Mouse (Mus musculus) embryonic facial prominence, embryonic 14.5 days (tissue): ENCODE results near the gene Sgcb. TPM values are rescaled to one million over a fixed set of nuclear protein-coding genes. Genes with fewer than 3 reads are reported as not detected.

Experiments used
- ATAC-seq: fragments of 200-750 bp; cut with Nextera tagmentation; 2 replicates; pipeline ENCODE4 v1.8.0; 2017; ENCODE audit warnings: low read depth, moderate number of reproducible peaks, moderate TSS enrichment
- DNase-seq: peaks from one replicate; pipeline ENCODE4 v3.0.0-alpha.2; 2015; ENCODE audit warnings: low spot score
- H3K27ac ChIP-seq: fragments of 300-500 bp; sonication (generic); replicated peaks from 2 replicates; pipeline ENCODE4 v1.5.1; 2014; ENCODE audit warnings: low read depth, mild to moderate bottlenecking, low read length, moderate library complexity
- H3K27me3 ChIP-seq: fragments of 300-500 bp; sonication (generic); replicated peaks from 2 replicates; pipeline ENCODE4 v1.6.1; 2014; ENCODE audit warnings: low read length; ENCODE audit not compliant: control insufficient read depth, insufficient read depth
- H3K36me3 ChIP-seq: fragments of 300-500 bp; sonication (generic); 2 replicates; pipeline ENCODE4 v1.6.1; 2014; ENCODE audit warnings: low read length, mixed read lengths; ENCODE audit not compliant: control insufficient read depth, insufficient read depth
- H3K4me1 ChIP-seq: fragments of 300-500 bp; sonication (generic); 2 replicates; pipeline ENCODE4 v1.6.1; 2014; ENCODE audit warnings: antibody characterized with exemption, low read length; ENCODE audit not compliant: control insufficient read depth, insufficient read depth
- H3K4me2 ChIP-seq: fragments of 300-500 bp; sonication (generic); 2 replicates; pipeline ENCODE4 v1.6.1; 2014; ENCODE audit warnings: low read depth, mild to moderate bottlenecking, low read length, moderate library complexity, mixed read lengths
- H3K4me3 ChIP-seq: fragments of 300-500 bp; sonication (generic); 2 replicates; pipeline ENCODE4 v1.5.1; 2014; ENCODE audit warnings: low read depth, mild to moderate bottlenecking, low read length
- H3K9ac ChIP-seq: fragments of 300-500 bp; sonication (generic); 2 replicates; pipeline ENCODE4 v1.6.1; 2014; ENCODE audit warnings: low read depth, mild to moderate bottlenecking, low read length, moderate library complexity, mixed read lengths
- H3K9me3 ChIP-seq: fragments of 300-500 bp; sonication (generic); 2 replicates; pipeline ENCODE4 v1.6.1; 2016; ENCODE audit warnings: low read length; ENCODE audit not compliant: control insufficient read depth
- WGBS: fragments of 180-500 bp; shearing (Covaris S2); extraction: QIAGEN DNeasy Blood & Tissue Kit; methylation state at CpG from one replicate; pipeline ENCODE4 v1.1.7; 2014; 5-methylcytosine and 5-hydroxymethylcytosine counted together
- polyA plus RNA-seq: library from polyadenylated mRNA; unstranded; fragments of >200 nt; fragmentation: Nextera tagmentation; extraction: Ambion mirVana; gene quantifications from 2 replicates; pipeline ENCODE4 v1.2.1, GENCODE M21; 2014

The Sgcb gene
- polyA plus RNA-seq, 1 experiment from 2014 or later = 54.3 TPM

- no peak for DNase-seq
- ATAC-seq = no peak
- Histone ChIP-seq H3K9me3 (no peaks in the 10 kb centered on the region), H3K9ac (no peak overlapping the region), H3K27ac (no peak overlapping the region), H3K36me3 (no peaks in the 10 kb centered on the region), H3K4me2 (no peak overlapping the region), H3K27me3 (no peaks in the 10 kb centered on the region), H3K4me3 (no peak overlapping the region), H3K4me1 (no peaks in the 10 kb centered on the region)
- WGBS = 83% methylated on average over 6 of the region's 6 CpGs
Observed at GRCm38 (mm10) chr5:73604542-73604941, 43.0 kb downstream of the Sgcb start.

- H3K9me3 ChIP-seq = no peaks in the 10 kb centered on the region
- H3K36me3 ChIP-seq = no peaks in the 10 kb centered on the region
- no peak overlapping the region for H3K27ac ChIP-seq
- DNase-seq (no peak), ATAC-seq (no peak)
- H3K4me3 ChIP-seq = no peak overlapping the region
- WGBS = 76% methylated on average over 3 of the region's 3 CpGs
- no peaks in the 10 kb centered on the region for H3K4me1 ChIP-seq
- no peaks in the 10 kb centered on the region for H3K27me3 ChIP-seq
- no peak overlapping the region for H3K9ac ChIP-seq
- H3K4me2 ChIP-seq = no peak overlapping the region
Observed at GRCm38 (mm10) chr5:73602865-73603264, 44.7 kb downstream of the Sgcb start.

DNA sequence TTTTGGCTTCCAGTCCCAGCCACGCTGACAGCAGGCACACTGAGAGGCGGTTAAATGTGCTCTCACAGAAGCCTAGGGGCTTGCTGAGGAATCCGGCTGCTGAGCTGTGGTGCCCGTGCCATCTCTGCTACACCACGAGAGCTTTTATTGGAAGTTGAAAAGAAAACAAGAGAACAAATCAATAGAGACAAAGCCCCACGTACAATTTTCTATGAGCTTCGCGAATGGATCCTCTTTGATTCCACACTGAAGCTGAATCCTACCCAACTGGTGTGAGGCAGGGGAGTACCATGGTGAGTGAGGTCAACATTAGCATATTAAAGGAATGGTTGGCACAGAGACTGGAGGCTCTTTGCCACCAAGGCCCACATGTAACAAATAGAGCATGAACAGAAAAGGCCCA, 46.2 kb downstream of the Sgcb start:
- no peaks in the 10 kb centered on the region for H3K9me3 ChIP-seq
- DNase-seq (no peak), ATAC-seq (no peak)
- H3K4me3 ChIP-seq = no peak overlapping the region
- H3K36me3 ChIP-seq = no peaks in the 10 kb centered on the region
- WGBS = 64% methylated on average over 8 of the region's 8 CpGs
- no peaks in the 10 kb centered on the region for H3K4me1 ChIP-seq
- no peak overlapping the region for H3K4me2 ChIP-seq
- no peak overlapping the region for H3K27ac ChIP-seq
- H3K9ac ChIP-seq = no peak overlapping the region
- no peaks in the 10 kb centered on the region for H3K27me3 ChIP-seq

- DNase-seq = peak; percentile 9
- no peaks in the 10 kb centered on the region for H3K27me3 ChIP-seq
- WGBS = 55% methylated on average over 2 of the region's 2 CpGs
Observed at GRCm38 (mm10) chr5:73599991-73600390, 47.6 kb downstream of the Sgcb start.

DNA sequence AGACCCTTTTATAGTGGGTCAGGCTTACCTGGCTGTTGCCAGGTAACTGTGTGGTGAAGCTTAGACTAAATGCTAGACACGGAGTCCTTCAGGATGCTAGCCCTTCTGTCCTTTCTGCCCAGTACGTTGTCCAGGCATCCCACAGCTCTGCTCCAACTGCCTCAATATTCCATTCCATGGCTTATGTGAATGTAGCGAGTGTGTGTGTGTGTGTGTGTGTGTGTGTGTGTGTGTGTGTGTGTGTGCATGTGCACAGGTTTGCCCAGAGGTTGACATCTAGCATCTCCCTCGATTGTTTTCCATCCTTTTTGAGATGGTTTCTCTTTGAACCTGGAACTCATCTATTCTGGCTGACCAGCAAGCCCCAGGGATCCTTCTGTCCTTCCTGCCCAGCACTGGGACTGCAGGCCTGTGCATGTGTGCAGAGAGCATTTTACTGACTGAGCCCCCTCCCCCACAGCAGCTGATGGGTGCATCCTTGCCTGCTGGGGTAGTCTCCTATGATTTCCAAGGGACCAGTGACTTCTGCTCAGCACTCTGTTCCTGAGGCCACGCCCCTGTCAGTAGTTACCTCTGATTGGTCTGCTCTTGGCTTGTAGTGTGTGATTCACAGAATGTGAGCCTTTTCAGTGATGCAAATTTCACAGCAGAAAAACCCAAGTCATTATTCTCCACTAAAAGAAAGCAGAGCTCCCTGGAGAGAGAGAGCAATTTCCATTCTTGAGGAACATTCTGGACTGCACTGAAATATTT, 48.5 kb downstream of the Sgcb start:
- H3K36me3 ChIP-seq = no peaks in the 10 kb centered on the region
- H3K27me3 ChIP-seq = no peaks in the 10 kb centered on the region
- no peak overlapping the region for H3K9ac ChIP-seq
- H3K9me3 ChIP-seq = no peaks in the 10 kb centered on the region
- no peak overlapping the region for H3K27ac ChIP-seq
- no peaks in the 10 kb centered on the region for H3K4me1 ChIP-seq
- ATAC-seq = peak; percentile 30; the same call in 1 of the 2 replicates
- H3K4me2 ChIP-seq = no peak overlapping the region
- DNase-seq = peak; percentile 11
- H3K4me3 ChIP-seq = no peak overlapping the region
- WGBS = 59% methylated on average over 5 of the region's 5 CpGs

More at GRCm38 (mm10) chr5:73599991-73600390, 47.6 kb downstream of the Sgcb start:
- no peaks in the 10 kb centered on the region for H3K36me3 ChIP-seq
- no peak overlapping the region for H3K27ac ChIP-seq
- no peaks in the 10 kb centered on the region for H3K9me3 ChIP-seq
- no peak overlapping the region for H3K9ac ChIP-seq
- H3K4me1 ChIP-seq = no peaks in the 10 kb centered on the region
- no peak overlapping the region for H3K4me3 ChIP-seq
- ATAC-seq = no peak
- H3K4me2 ChIP-seq = no peak overlapping the region

GRCm38 (mm10) chr5:73587119-73587518, 60.5 kb downstream of the Sgcb start:
- no peaks in the 10 kb centered on the region for H3K9me3 ChIP-seq
- H3K4me1 ChIP-seq = no peaks in the 10 kb centered on the region; the same call in 1 of the 2 replicates
- no peak overlapping the region for H3K27ac ChIP-seq
- H3K4me3 ChIP-seq = no peak overlapping the region
- no peak for DNase-seq
- 72% methylated on average over 3 of the region's 3 CpGs for WGBS
- no peak overlapping the region for H3K9ac ChIP-seq
- no peaks in the 10 kb centered on the region for H3K27me3 ChIP-seq
- no peak for ATAC-seq
- no peak overlapping the region for H3K4me2 ChIP-seq
- no peaks in the 10 kb centered on the region for H3K36me3 ChIP-seq

GRCm38 (mm10) chr5:73586597-73586996, 61.0 kb downstream of the Sgcb start:
- no peaks in the 10 kb centered on the region for H3K9me3 ChIP-seq
- 75% methylated on average over 4 of the region's 4 CpGs for WGBS
- H3K4me3 ChIP-seq = no peak overlapping the region
- no peaks in the 10 kb centered on the region; the same call in 1 of the 2 replicates for H3K4me1 ChIP-seq
- H3K4me2 ChIP-seq = no peak overlapping the region
- no peaks in the 10 kb centered on the region for H3K27me3 ChIP-seq
- no peaks in the 10 kb centered on the region for H3K36me3 ChIP-seq
- H3K9ac ChIP-seq = no peak overlapping the region
- ATAC-seq (no peak), DNase-seq (no peak)
- no peak overlapping the region for H3K27ac ChIP-seq

- 20% methylated on average over 7 of the region's 7 CpGs for WGBS
- no peak overlapping the region for H3K4me3 ChIP-seq
- no peak for ATAC-seq
- no peaks in the 10 kb centered on the region for H3K27me3 ChIP-seq
- no peak overlapping the region for H3K9ac ChIP-seq
- DNase-seq = no peak
- H3K27ac ChIP-seq = peak overlapping the region; percentile 4; the same call in 1 of the 2 replicates
- no peaks in the 10 kb centered on the region for H3K9me3 ChIP-seq
- H3K36me3 ChIP-seq = no peaks in the 10 kb centered on the region
- H3K4me1 ChIP-seq = no peaks in the 10 kb centered on the region; the same call in 1 of the 2 replicates
- H3K4me2 ChIP-seq = no peak overlapping the region
Observed at GRCm38 (mm10) chr5:73585212-73586115, 62.1 kb downstream of the Sgcb start.
